Mouse (Mus musculus) neutrophil, adult 5-6 weeks (primary cell): ENCODE measurements around the gene Syt8. TPM values are rescaled to one million over a fixed set of nuclear protein-coding genes. Genes with fewer than 3 reads are reported as not detected.

Experiments
- ATAC-seq: fragments of 151-379, 151-347 bp; 2 replicates; pipeline ENCODE4 v1.8.0; 2017; ENCODE audit warnings: mild to moderate bottlenecking, moderate TSS enrichment; ENCODE audit not compliant: insufficient number of reproducible peaks, poor library complexity, low FRiP score, severe bottlenecking; ENCODE audit errors: extremely low read depth
- total RNA-seq: library from RNA; stranded (forward); fragments of 200-1000 nt; gene quantifications from 2 replicates; pipeline ENCODE4 v1.2.3, GENCODE M21; 2017

Gene Syt8
- 1.4 and 3.2 TPM in 2 replicates for total RNA-seq

GRCm38 (mm10) chr7:142434137-142434865, at the start of gene Syt8:
Syt8 (plus strand) TSS chr7:142434850.
- ATAC-seq: no peak

GRCm38 (mm10) chr7:142385742-142386403, 48.8 kb upstream of the Syt8 start:
- no peak for ATAC-seq

- no peak for ATAC-seq
Observed at GRCm38 (mm10) chr7:142386621-142387201, 47.9 kb upstream of the Syt8 start.

GRCm38 (mm10) chr7:142387419-142388148, 47.1 kb upstream of the Syt8 start, which contains the start of gene Ctsd:
Ctsd (minus strand) TSS chr7:142388038.
- ATAC-seq: peak; percentile 62

GRCm38 (mm10) chr7:142388198-142388597, 46.5 kb upstream of the Syt8 start:
- ATAC-seq: no peak

GRCm38 (mm10) chr7:142388740-142389139, 45.9 kb upstream of the Syt8 start:
- no peak for ATAC-seq

GRCm38 (mm10) chr7:142389961-142390650, 44.5 kb upstream of the Syt8 start:
- no peak for ATAC-seq

GRCm38 (mm10) chr7:142391108-142391507, 43.5 kb upstream of the Syt8 start:
- ATAC-seq: no peak

GRCm38 (mm10) chr7:142391609-142392008, 43.0 kb upstream of the Syt8 start:
- ATAC-seq: no peak

GRCm38 (mm10) chr7:142393191-142393590, 41.5 kb upstream of the Syt8 start:
- ATAC-seq: peak; percentile 47; the same call in 1 of the 2 replicates

GRCm38 (mm10) chr7:142394261-142395190, 40.1 kb upstream of the Syt8 start:
- no peak for ATAC-seq

GRCm38 (mm10) chr7:142395472-142395871, 39.2 kb upstream of the Syt8 start:
- ATAC-seq: no peak

- ATAC-seq: no peak
Observed at GRCm38 (mm10) chr7:142396611-142397010, 38.0 kb upstream of the Syt8 start.

GRCm38 (mm10) chr7:142398052-142398451, 36.6 kb upstream of the Syt8 start:
- peak; percentile 56 for ATAC-seq

- peak; percentile 63 for ATAC-seq
Observed at GRCm38 (mm10) chr7:142399250-142399649, 35.4 kb upstream of the Syt8 start.

GRCm38 (mm10) chr7:142400112-142400749, 34.4 kb upstream of the Syt8 start:
- ATAC-seq: no peak

GRCm38 (mm10) chr7:142400750-142401142, 33.9 kb upstream of the Syt8 start:
- ATAC-seq: no peak
